Mouse (Mus musculus): ENCODE results near the gene Smn1. TPM values are rescaled to one million over a fixed set of nuclear protein-coding genes. Genes with fewer than 3 reads are reported as not detected.
A peak's percentile ranks its signal among the peaks of the same experiment; 100 is the strongest.

Smn1 gene
- 39.5 TPM for polyA plus RNA-seq (2012; fragmentation: generic; extraction: Trizol)

DNA sequence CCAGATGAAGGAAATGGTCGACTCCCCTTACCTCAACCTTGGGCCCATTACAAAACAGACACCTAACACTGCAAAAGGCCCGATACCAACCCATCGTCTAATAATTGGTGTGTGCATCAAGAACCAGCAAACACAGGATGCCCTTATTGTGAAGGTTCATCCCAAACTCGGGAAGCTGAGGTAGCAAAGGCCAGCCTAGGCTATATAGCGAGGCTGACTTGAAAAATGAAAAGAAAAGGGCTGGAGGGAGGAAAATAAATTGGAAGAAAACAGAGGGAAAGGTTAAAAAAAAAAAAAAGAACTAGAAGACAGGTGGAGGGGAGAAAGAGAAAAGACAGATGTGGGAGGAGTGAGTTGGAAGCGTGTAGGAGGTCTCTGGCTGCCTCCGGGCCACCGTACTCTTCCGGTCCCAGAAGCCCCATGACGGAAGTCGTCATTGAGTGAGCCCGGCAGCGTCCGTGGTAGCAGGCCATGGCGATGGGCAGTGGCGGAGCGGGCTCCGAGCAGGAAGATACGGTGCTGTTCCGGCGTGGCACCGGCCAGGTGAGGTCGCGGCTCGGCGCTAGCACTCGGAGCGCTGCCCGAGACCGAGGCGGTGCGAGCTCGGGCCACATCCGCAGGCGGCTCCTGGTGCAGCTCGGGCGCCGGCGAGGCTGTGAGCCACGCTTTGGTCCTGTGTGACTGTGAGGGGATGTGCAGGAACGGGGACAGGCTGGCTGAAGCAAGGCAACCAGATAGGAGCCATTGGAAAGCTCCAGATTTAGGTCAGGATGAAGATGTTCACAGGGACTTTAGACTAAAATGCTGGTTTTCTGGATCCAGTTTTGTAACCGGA, at the start of gene Smn1:
Smn1 (plus strand) TSS at position 430 of the 835 bp plus-strand sequence.
- TF ChIP-seq POLR2A (IDR thresholded peaks at IDR 0.05; ENCODE audit: insufficient read length, low read depth) = peak; percentile 97
- peak; percentile 16 for TF ChIP-seq REST (IDR thresholded peaks at IDR 0.05; ENCODE audit: insufficient read depth, insufficient read length)
- TF ChIP-seq CEBPB (IDR thresholded peaks at IDR 0.05; ENCODE audit: insufficient read depth, poor library complexity, severe bottlenecking) = no peak
- no peak for TF ChIP-seq E2F4 (IDR thresholded peaks at IDR 0.05; ENCODE audit: insufficient read depth)
- TF ChIP-seq MYOD1 (IDR thresholded peaks at IDR 0.05; ENCODE audit: control insufficient read depth in 1 of 3, insufficient read length in 2 of 3, low read depth in 2 of 3) = no peak
- no peak for TF ChIP-seq MAX (IDR thresholded peaks at IDR 0.05; ENCODE audit: low read depth)
- TF ChIP-seq SRF (IDR thresholded peaks at IDR 0.05; ENCODE audit: control insufficient read depth, insufficient read length, low read depth) = no peak
- peak; percentile 91 for TF ChIP-seq POLR2AphosphoS2 (IDR thresholded peaks at IDR 0.05; ENCODE audit: insufficient read length, low read depth)
- no peak for TF ChIP-seq USF1 (IDR thresholded peaks at IDR 0.05; ENCODE audit: low read depth)
- TF ChIP-seq TCF3 (IDR thresholded peaks at IDR 0.05; ENCODE audit: insufficient read length, low read depth) = no peak
- peak in 1 of 3 experiments; percentile 27 for TF ChIP-seq MYOG (IDR thresholded peaks at IDR 0.05; ENCODE audit: control insufficient read depth in 1 of 3, insufficient read depth in 1 of 3, insufficient read length in 2 of 3, low read depth in 2 of 3)
- no peak for TF ChIP-seq TCF12 (IDR thresholded peaks at IDR 0.05; ENCODE audit: insufficient read depth, poor library complexity, severe bottlenecking)
- no peaks in the 10 kb centered on the region for H3K27me3 ChIP-seq (ENCODE audit: control insufficient read depth, insufficient read depth, insufficient read length)
- peaks cover 15% of the 10 kb centered on the region for H3K36me3 ChIP-seq (ENCODE audit: control insufficient read depth, insufficient read depth)
- peak within 1 kb of the TSS; percentile 99 for H3K4me2 ChIP-seq (ENCODE audit: low read depth)
- peak within 1 kb of the TSS; percentile 86 for H3K4me3 ChIP-seq
- peaks cover 19% of the 10 kb centered on the region for H3K79me2 ChIP-seq (ENCODE audit: control insufficient read depth, insufficient read depth)
- peak within 1 kb of the TSS; percentile 38 for H3ac ChIP-seq (ENCODE audit: control insufficient read depth, insufficient read length)

DNA sequence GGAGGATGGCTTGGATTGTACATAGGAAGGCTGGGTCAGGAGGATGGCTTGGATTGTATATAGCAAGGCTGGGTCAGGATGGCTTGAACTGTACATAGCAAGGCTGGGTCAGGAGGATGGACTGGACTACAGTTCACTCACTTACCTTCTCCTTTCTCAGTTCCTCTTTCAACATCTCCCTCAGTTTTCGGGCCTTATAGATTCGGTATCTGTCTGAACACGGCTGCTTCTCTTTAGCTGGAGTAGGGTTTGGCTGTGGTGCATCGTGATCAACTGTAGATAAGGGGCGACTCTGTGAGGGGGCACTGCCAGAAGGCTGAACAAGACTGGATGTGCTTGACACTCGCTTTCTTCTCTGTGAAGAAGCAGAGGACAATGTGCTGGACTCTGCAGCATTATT, 25.8 kb upstream of the Smn1 start:
- no peak overlapping the region for H3K4me3 ChIP-seq
- H3K36me3 ChIP-seq (ENCODE audit: control insufficient read depth, insufficient read depth) = peaks cover 42% of the 10 kb centered on the region
- no peak for TF ChIP-seq MYOD1 (IDR thresholded peaks at IDR 0.05; ENCODE audit: control insufficient read depth in 1 of 3, insufficient read length in 2 of 3, low read depth in 2 of 3)
- TF ChIP-seq USF1 (IDR thresholded peaks at IDR 0.05; ENCODE audit: low read depth) = no peak
- no peak for TF ChIP-seq POLR2A (IDR thresholded peaks at IDR 0.05; ENCODE audit: insufficient read length, low read depth)
- TF ChIP-seq SRF (IDR thresholded peaks at IDR 0.05; ENCODE audit: control insufficient read depth, insufficient read length, low read depth) = no peak
- TF ChIP-seq REST (IDR thresholded peaks at IDR 0.05; ENCODE audit: insufficient read depth, insufficient read length) = no peak
- no peak for TF ChIP-seq POLR2AphosphoS2 (IDR thresholded peaks at IDR 0.05; ENCODE audit: insufficient read length, low read depth)
- no peak for TF ChIP-seq MAX (IDR thresholded peaks at IDR 0.05; ENCODE audit: low read depth)
- TF ChIP-seq TCF3 (IDR thresholded peaks at IDR 0.05; ENCODE audit: insufficient read length, low read depth) = no peak
- TF ChIP-seq TCF12 (IDR thresholded peaks at IDR 0.05; ENCODE audit: insufficient read depth, poor library complexity, severe bottlenecking) = no peak
- TF ChIP-seq CEBPB (IDR thresholded peaks at IDR 0.05; ENCODE audit: insufficient read depth, poor library complexity, severe bottlenecking) = no peak
- TF ChIP-seq E2F4 (IDR thresholded peaks at IDR 0.05; ENCODE audit: insufficient read depth) = no peak
- no peak for TF ChIP-seq MYOG (IDR thresholded peaks at IDR 0.05; ENCODE audit: control insufficient read depth in 1 of 3, insufficient read depth in 1 of 3, insufficient read length in 2 of 3, low read depth in 2 of 3)
- no peak overlapping the region for H3ac ChIP-seq (ENCODE audit: control insufficient read depth, insufficient read length)
- no peaks in the 10 kb centered on the region for H3K27me3 ChIP-seq (ENCODE audit: control insufficient read depth, insufficient read depth, insufficient read length)
- H3K4me2 ChIP-seq (ENCODE audit: low read depth) = no peak overlapping the region
- H3K79me2 ChIP-seq (ENCODE audit: control insufficient read depth, insufficient read depth) = peaks cover 55% of the 10 kb centered on the region

DNA sequence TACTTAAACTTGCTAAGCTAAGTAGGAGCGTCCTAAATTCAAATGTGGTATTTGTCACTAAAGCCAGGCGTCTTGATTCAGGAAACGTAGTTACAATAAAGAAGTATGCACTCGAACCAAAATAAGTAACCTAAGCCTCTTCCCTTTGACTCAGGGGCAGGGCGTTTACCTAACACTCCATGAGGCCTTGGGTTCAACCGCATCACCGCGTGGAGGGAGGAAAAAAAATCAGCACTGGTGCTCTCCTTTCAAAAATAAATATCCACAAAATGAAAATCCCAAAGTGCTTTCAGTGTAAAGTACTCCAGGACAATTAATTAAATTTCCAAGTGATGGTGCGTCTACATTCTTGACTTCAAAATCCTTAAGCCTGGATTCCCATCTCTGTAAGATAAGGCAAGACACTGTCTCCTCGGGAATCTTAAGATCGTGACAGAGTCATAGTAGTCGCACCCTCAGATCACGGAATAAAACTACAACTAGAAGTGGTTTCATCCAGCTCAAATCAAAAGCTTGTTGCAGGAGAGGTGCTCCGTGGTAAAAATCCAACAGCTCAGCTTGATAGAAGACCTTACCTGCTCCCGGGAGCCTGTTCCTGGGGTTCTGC, 21.5 kb upstream of the Smn1 start:
- Histone ChIP-seq H3K27me3 (ENCODE audit: control insufficient read depth, insufficient read depth, insufficient read length) (no peaks in the 10 kb centered on the region), H3K4me3 (peak overlapping the region; percentile 86), H3K79me2 (ENCODE audit: control insufficient read depth, insufficient read depth) (peaks cover 54% of the 10 kb centered on the region), H3ac (ENCODE audit: control insufficient read depth, insufficient read length) (peak overlapping the region; percentile 80), H3K36me3 (ENCODE audit: control insufficient read depth, insufficient read depth) (peaks cover 9% of the 10 kb centered on the region), H3K4me2 (ENCODE audit: low read depth) (peak overlapping the region; percentile 91)
- TF ChIP-seq TCF3 (IDR thresholded peaks at IDR 0.05; ENCODE audit: insufficient read length, low read depth) (no peak), MYOD1 (IDR thresholded peaks at IDR 0.05; ENCODE audit: control insufficient read depth in 1 of 3, insufficient read length in 2 of 3, low read depth in 2 of 3) (no peak), MAX (IDR thresholded peaks at IDR 0.05; ENCODE audit: low read depth) (no peak), REST (IDR thresholded peaks at IDR 0.05; ENCODE audit: insufficient read depth, insufficient read length) (no peak), TCF12 (IDR thresholded peaks at IDR 0.05; ENCODE audit: insufficient read depth, poor library complexity, severe bottlenecking) (no peak), E2F4 (IDR thresholded peaks at IDR 0.05; ENCODE audit: insufficient read depth) (no peak), USF1 (IDR thresholded peaks at IDR 0.05; ENCODE audit: low read depth) (no peak), MYOG (IDR thresholded peaks at IDR 0.05; ENCODE audit: control insufficient read depth in 1 of 3, insufficient read depth in 1 of 3, insufficient read length in 2 of 3, low read depth in 2 of 3) (no peak), POLR2AphosphoS2 (IDR thresholded peaks at IDR 0.05; ENCODE audit: insufficient read length, low read depth) (no peak), POLR2A (IDR thresholded peaks at IDR 0.05; ENCODE audit: insufficient read length, low read depth) (no peak), SRF (IDR thresholded peaks at IDR 0.05; ENCODE audit: control insufficient read depth, insufficient read length, low read depth) (no peak), CEBPB (IDR thresholded peaks at IDR 0.05; ENCODE audit: insufficient read depth, poor library complexity, severe bottlenecking) (no peak)

DNA sequence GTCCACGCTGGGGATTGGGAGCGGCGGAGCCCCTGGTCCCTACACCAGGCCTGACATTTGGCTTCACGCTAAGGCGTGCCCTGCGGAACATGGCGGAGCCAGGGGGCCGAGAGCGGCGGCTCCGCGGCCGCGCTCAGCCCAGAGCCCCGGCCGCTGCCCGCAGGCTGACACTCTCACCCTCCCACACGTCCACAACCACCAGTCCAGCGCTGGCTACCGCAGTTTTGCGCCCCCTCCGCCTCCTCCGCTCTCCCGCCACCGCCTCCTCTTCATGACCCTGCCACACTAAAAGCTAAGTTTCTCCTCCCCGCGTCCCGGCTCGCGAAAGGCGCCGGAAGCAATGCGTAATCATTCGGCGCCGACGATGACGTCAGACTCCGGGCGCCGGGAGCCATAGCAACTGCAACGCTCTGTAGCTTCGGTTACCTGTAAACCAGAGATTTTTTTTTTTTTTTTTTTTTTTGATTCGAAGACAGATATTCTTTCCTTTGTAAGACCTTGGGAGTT, 20.9 kb upstream of the Smn1 start, which contains the start of gene Bdp1:
Bdp1 (minus strand) TSS at position 323 of the 507 bp plus-strand sequence.
- H3K36me3 ChIP-seq (ENCODE audit: control insufficient read depth, insufficient read depth) = peaks cover 2% of the 10 kb centered on the region
- peaks cover 47% of the 10 kb centered on the region for H3K79me2 ChIP-seq (ENCODE audit: control insufficient read depth, insufficient read depth)
- peak within 1 kb of the TSS; percentile 80 for H3ac ChIP-seq (ENCODE audit: control insufficient read depth, insufficient read length)
- H3K4me3 ChIP-seq = peak within 1 kb of the TSS; percentile 86
- H3K27me3 ChIP-seq (ENCODE audit: control insufficient read depth, insufficient read depth, insufficient read length) = no peaks in the 10 kb centered on the region
- TF ChIP-seq CEBPB (IDR thresholded peaks at IDR 0.05; ENCODE audit: insufficient read depth, poor library complexity, severe bottlenecking) (no peak), E2F4 (IDR thresholded peaks at IDR 0.05; ENCODE audit: insufficient read depth) (peak; percentile 40), MAX (IDR thresholded peaks at IDR 0.05; ENCODE audit: low read depth) (no peak), MYOG (IDR thresholded peaks at IDR 0.05; ENCODE audit: control insufficient read depth in 1 of 3, insufficient read depth in 1 of 3, insufficient read length in 2 of 3, low read depth in 2 of 3) (no peak), REST (IDR thresholded peaks at IDR 0.05; ENCODE audit: insufficient read depth, insufficient read length) (no peak), USF1 (IDR thresholded peaks at IDR 0.05; ENCODE audit: low read depth) (no peak), TCF12 (IDR thresholded peaks at IDR 0.05; ENCODE audit: insufficient read depth, poor library complexity, severe bottlenecking) (no peak), MYOD1 (IDR thresholded peaks at IDR 0.05; ENCODE audit: control insufficient read depth in 1 of 3, insufficient read length in 2 of 3, low read depth in 2 of 3) (no peak), TCF3 (IDR thresholded peaks at IDR 0.05; ENCODE audit: insufficient read length, low read depth) (no peak), SRF (IDR thresholded peaks at IDR 0.05; ENCODE audit: control insufficient read depth, insufficient read length, low read depth) (peak; percentile 83), POLR2A (IDR thresholded peaks at IDR 0.05; ENCODE audit: insufficient read length, low read depth) (peak; percentile 91), POLR2AphosphoS2 (IDR thresholded peaks at IDR 0.05; ENCODE audit: insufficient read length, low read depth) (peak; percentile 85)
- H3K4me2 ChIP-seq (ENCODE audit: low read depth) = peak within 1 kb of the TSS; percentile 91

All from myocyte (in vitro differentiated cells).